ENCODE assay signal across 21 mouse cellular contexts in the genomic region with DNA sequence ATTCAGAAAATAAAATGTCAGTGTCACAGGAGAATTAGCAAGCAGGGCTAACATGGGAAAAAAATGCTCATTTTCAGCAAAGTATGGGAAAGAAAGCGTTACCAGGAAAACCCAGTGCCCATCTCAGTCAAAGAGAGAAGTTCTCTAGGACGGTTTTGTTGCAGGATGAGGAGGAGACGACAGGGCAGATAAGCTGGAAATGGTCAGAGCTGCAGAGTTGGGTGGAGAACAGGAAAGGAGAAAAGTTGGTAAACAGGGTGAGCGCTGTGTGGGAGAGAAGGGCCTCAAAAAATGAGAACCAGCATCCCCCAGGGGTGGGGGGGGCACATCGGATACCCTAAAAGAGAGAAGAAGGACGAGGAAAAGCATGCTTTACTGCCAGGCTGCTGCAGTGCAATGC. TPM values are rescaled to one million over a fixed set of nuclear protein-coding genes. Genes with fewer than 3 reads are reported as not detected.
DNase-seq lines count a peak whose midpoint lies in the region; ATAC-seq and TF ChIP-seq lines count a peak whose summit lies in the region.
"Had no signal": no experiment of that assay in that cellular context is flagged by ENCODE, and none has a peak within 500 bp of the region (broad histone marks: within the 10 kb centered on the region; RNA-seq: fewer than 3 reads in every experiment).

No protein-coding gene starts in this region.

- peaks cover 39% of the 10 kb centered on the region for H3K4me1 ChIP-seq in heart, embryonic 11.5 days (ENCODE audit: control insufficient read depth, insufficient read depth, low read length)
- peaks cover 7% of the 10 kb centered on the region for H3K4me1 ChIP-seq in heart, adult 2 months (ENCODE audit: control insufficient read depth, insufficient read depth, low read length)
- H3K4me1 ChIP-seq in megakaryocyte, embryonic 14.5 days, result peaks cover 80% of the 10 kb centered on the region
- H3K4me1 ChIP-seq in liver, embryonic 13.5 days (replicated peaks), result peaks cover 86% of the 10 kb centered on the region
- peaks cover 25% of the 10 kb centered on the region for H3K4me1 ChIP-seq in liver, postnatal 0 days (ENCODE audit: insufficient read depth)
- 0 out of 2 replicates have a peak, but pooled peaks cover 3% of the 10 kb centered on the region for H3K4me1 ChIP-seq in kidney, embryonic 16.5 days (ENCODE audit: insufficient read depth, low read length)
- H3K4me1 ChIP-seq: embryonic facial prominence, embryonic 10.5 days; forebrain, embryonic 10.5 days; hindbrain, embryonic 10.5 days had no signal

- no peak overlapping the region for H3K4me2 ChIP-seq in heart, embryonic 11.5 days
- peak overlapping the region; percentile 36 for H3K4me2 ChIP-seq in liver, embryonic 13.5 days
- peak overlapping the region; percentile 16 for H3K4me2 ChIP-seq in liver, postnatal 0 days (ENCODE audit: low read depth, low read length)
- H3K4me2 ChIP-seq in kidney, embryonic 16.5 days (replicated peaks; ENCODE audit: low read depth, low read length), result no peak overlapping the region
- H3K4me2 ChIP-seq: hindbrain, embryonic 14.5 days had no signal

- no peak for ATAC-seq in heart, embryonic 11.5 days (replicated peaks; ENCODE audit: insufficient number of reproducible peaks, low FRiP score, low TSS enrichment)
- ATAC-seq in megakaryocyte, adult 5-6 weeks (ENCODE audit: poor library complexity, severe bottlenecking), result no peak
- ATAC-seq in liver, embryonic 13.5 days (ENCODE audit: low read depth), result peak; percentile 48
- ATAC-seq in liver, postnatal 0 days, result no peak
- ATAC-seq in kidney, embryonic 16.5 days (ENCODE audit: low FRiP score, low TSS enrichment), result no peak
- ATAC-seq: forebrain, embryonic 14.5 days; intestine, embryonic 16.5 days had no signal

- WGBS in heart, embryonic 11.5 days (ENCODE audit: insufficient replicate concordance), result 36% methylated on average over 6 of the region's 6 CpGs
- 52% methylated on average over 6 of the region's 6 CpGs for WGBS in heart, adult 2 months
- WGBS in liver, embryonic 13.5 days (ENCODE audit: insufficient replicate concordance), result 10% methylated on average over 6 of the region's 6 CpGs
- WGBS in liver, postnatal 0 days (ENCODE audit: insufficient replicate concordance), result 34% methylated on average over 6 of the region's 6 CpGs
- WGBS in kidney, embryonic 16.5 days, result 79% methylated on average over 6 of the region's 6 CpGs

- H3K4me3 ChIP-seq in heart, embryonic 11.5 days (ENCODE audit: low read depth, low read length), result no peak overlapping the region
- no peak overlapping the region for H3K4me3 ChIP-seq in heart, adult 2 months
- H3K4me3 ChIP-seq in megakaryocyte, embryonic 14.5 days (replicated peaks), result peak overlapping the region; percentile 74
- no peak overlapping the region for H3K4me3 ChIP-seq in liver, embryonic 13.5 days (replicated peaks)
- no peak overlapping the region for H3K4me3 ChIP-seq in liver, postnatal 0 days (ENCODE audit: low read depth, low read length)
- H3K4me3 ChIP-seq in kidney, embryonic 16.5 days (ENCODE audit: low read length), result no peak overlapping the region
- H3K4me3 ChIP-seq: embryonic facial prominence, embryonic 10.5 days; erythroblast, embryonic 14.5 days; forebrain, embryonic 10.5 days; gastrocnemius, adult 2 months; hindbrain, embryonic 10.5 days had no signal

- H3K36me3 ChIP-seq in heart, embryonic 11.5 days (ENCODE audit: control insufficient read depth, insufficient read depth, low read length), result 0 out of 2 replicates have a peak, but pooled peaks cover 10% of the 10 kb centered on the region
- H3K36me3 ChIP-seq in heart, adult 2 months (ENCODE audit: control insufficient read depth, insufficient read depth, low read length), result no peaks in the 10 kb centered on the region; the same call in 1 of the 2 replicates
- peaks cover 24% of the 10 kb centered on the region for H3K36me3 ChIP-seq in megakaryocyte, embryonic 14.5 days (replicated peaks; ENCODE audit: low read length)
- peaks cover 6% of the 10 kb centered on the region; the same call in 1 of the 2 replicates for H3K36me3 ChIP-seq in liver, embryonic 13.5 days
- no peaks in the 10 kb centered on the region for H3K36me3 ChIP-seq in liver, postnatal 0 days (replicated peaks; ENCODE audit: insufficient read depth, low read length)
- H3K36me3 ChIP-seq in kidney, embryonic 16.5 days (ENCODE audit: insufficient read depth, low read length), result peaks cover 8% of the 10 kb centered on the region; the same call in 1 of the 2 replicates

- no peak for TF ChIP-seq EP300 in heart, adult 2 months (IDR thresholded peaks at IDR 0.05; ENCODE audit: insufficient read depth, low read depth, low read length)
- TF ChIP-seq EP300 in liver, postnatal 0 days (IDR thresholded peaks at IDR 0.05; ENCODE audit: low read depth), result no peak

- no peak for TF ChIP-seq CTCF in heart, adult 2 months (IDR thresholded peaks at IDR 0.05)
- TF ChIP-seq CTCF in liver, postnatal 0 days (IDR thresholded peaks at IDR 0.05; ENCODE audit: low read depth), result no peak

- intact Hi-C loops in heart, adult 2 months (cut with DNase I), result loop anchor here (5.0 to 10.0 kb wide), 3 partner anchors 205 to 822 kb away; partner anchors contain the start of gene Cldnd1

- no peaks in the 10 kb centered on the region for H3K79me2 ChIP-seq in heart, adult 2 months (replicated peaks; ENCODE audit: control insufficient read depth, insufficient read depth, low read length)

- no peaks in the 10 kb centered on the region for H3K9me3 ChIP-seq in heart, embryonic 11.5 days (replicated peaks; ENCODE audit: control insufficient read depth, low read length)
- H3K9me3 ChIP-seq in megakaryocyte, embryonic 14.5 days, result no peaks in the 10 kb centered on the region
- H3K9me3 ChIP-seq in liver, embryonic 13.5 days (replicated peaks), result no peaks in the 10 kb centered on the region
- H3K9me3 ChIP-seq in liver, postnatal 0 days (ENCODE audit: low read length), result no peaks in the 10 kb centered on the region
- H3K9me3 ChIP-seq in kidney, embryonic 16.5 days (ENCODE audit: low read length), result no peaks in the 10 kb centered on the region
- H3K9me3 ChIP-seq: embryonic facial prominence, embryonic 10.5 days; forebrain, embryonic 10.5 days; hindbrain, embryonic 10.5 days had no signal

- TF ChIP-seq POLR2A in heart, adult 2 months (IDR thresholded peaks at IDR 0.05; ENCODE audit: insufficient read depth, low read depth, low read length), result no peak

- peak overlapping the region; percentile 62 for H3K27ac ChIP-seq in heart, embryonic 11.5 days (ENCODE audit: low read depth, low read length)
- H3K27ac ChIP-seq in heart, adult 2 months, result no peak overlapping the region
- H3K27ac ChIP-seq in liver, embryonic 13.5 days, result peak overlapping the region; percentile 88
- peak overlapping the region; percentile 44 for H3K27ac ChIP-seq in liver, postnatal 0 days (ENCODE audit: low read depth)
- no peak overlapping the region for H3K27ac ChIP-seq in kidney, embryonic 16.5 days (ENCODE audit: low read length)
- H3K27ac ChIP-seq: embryonic facial prominence, embryonic 10.5 days; forebrain, embryonic 10.5 days; gastrocnemius, adult 2 months; hindbrain, embryonic 10.5 days; hindbrain, embryonic 14.5 days had no signal

- no peak for DNase-seq in heart, adult 2 months
- no peak for DNase-seq in liver, embryonic 13.5 days
- no peak for DNase-seq in liver, postnatal 0 days
- no peak for DNase-seq in urinary bladder, postnatal 36 days (ENCODE audit: low spot score in 2 of 2)
- DNase-seq: adrenal gland, adult 2 months; adrenal gland, postnatal 25 days; cerebellum, adult 18-20 months; cerebellum, postnatal 10 days; gastrocnemius, adult 2 months; heart, postnatal 14 days had no signal

- no peak overlapping the region for H3K9ac ChIP-seq in heart, embryonic 11.5 days (ENCODE audit: low read depth, low read length)
- H3K9ac ChIP-seq in heart, adult 2 months (ENCODE audit: low read depth, low read length), result no peak overlapping the region
- H3K9ac ChIP-seq in liver, embryonic 13.5 days, result peak overlapping the region; percentile 64
- H3K9ac ChIP-seq in liver, postnatal 0 days (replicated peaks), result peak overlapping the region; percentile 30; the same call in 1 of the 2 replicates
- no peak overlapping the region for H3K9ac ChIP-seq in kidney, embryonic 16.5 days (replicated peaks; ENCODE audit: low read length)
- H3K9ac ChIP-seq: hindbrain, embryonic 14.5 days had no signal

- no peaks in the 10 kb centered on the region for H3K27me3 ChIP-seq in heart, embryonic 11.5 days (ENCODE audit: control insufficient read depth, insufficient read depth, low read length)
- H3K27me3 ChIP-seq in heart, adult 2 months (ENCODE audit: control insufficient read depth, insufficient read depth, low read length), result no peaks in the 10 kb centered on the region
- H3K27me3 ChIP-seq in megakaryocyte, embryonic 14.5 days (replicated peaks), result no peaks in the 10 kb centered on the region
- H3K27me3 ChIP-seq in liver, embryonic 13.5 days, result no peaks in the 10 kb centered on the region
- H3K27me3 ChIP-seq in liver, postnatal 0 days (ENCODE audit: insufficient read depth, low read length), result no peaks in the 10 kb centered on the region
- H3K27me3 ChIP-seq in kidney, embryonic 16.5 days (ENCODE audit: insufficient read depth, low read length), result no peaks in the 10 kb centered on the region

RNA-seq across cellular contexts. Expression of gene Dcbld2, which starts 48.7 kb away (rescaled TPM):
- 19.0 and 19.6 TPM in 2 replicates for polyA plus RNA-seq in heart, embryonic 11.5 days (2014; fragmentation: Nextera tagmentation; extraction: Ambion mirVana)
- total RNA-seq in heart, adult 2 months (2021), result 10 to 100 TPM; 14.0 to 16.8 TPM
- 9.0 and 17.8 TPM in 2 replicates for polyA plus RNA-seq in heart, adult 2 months (2012; rRNA removed)
- 0.78 and 1.2 TPM in 2 replicates for polyA plus RNA-seq in megakaryocyte, embryonic 14.5 days (2012; ENCODE audit: insufficient read depth, low replicate concordance)
- total RNA-seq in megakaryocyte, adult 5-6 weeks (2015), result 0.50 and 0.62 TPM in 2 replicates
- 0.45 and 0.59 TPM in 2 replicates for total RNA-seq in megakaryocyte, adult 5-6 weeks (2017)
- polyA plus RNA-seq in liver, embryonic 13.5 days (2015; fragmentation: Nextera tagmentation; extraction: Ambion mirVana), result 1.1 TPM in 2 replicates
- 0.31 and 0.64 TPM in 2 replicates for polyA plus RNA-seq in liver, postnatal 0 days (2015; fragmentation: Nextera tagmentation; extraction: Ambion mirVana)
- polyA plus RNA-seq in kidney, embryonic 16.5 days (2015; fragmentation: Nextera tagmentation; extraction: Ambion mirVana), result 4.1 and 5.3 TPM in 2 replicates

Comparison
In these comparisons a context has a peak if more than half of its experiments do, and no peak if none do; other contexts are left out.
1. H3K27ac ChIP-seq: peak in heart, embryonic 11.5 days (single experiment), liver, embryonic 13.5 days (single experiment) and liver, postnatal 0 days (single experiment); none in heart, adult 2 months (single experiment) and kidney, embryonic 16.5 days (single experiment).
2. H3K4me2 ChIP-seq: peak in liver, embryonic 13.5 days (single experiment) and liver, postnatal 0 days (single experiment); none in heart, embryonic 11.5 days (single experiment) and kidney, embryonic 16.5 days (single experiment).
3. H3K9ac ChIP-seq: peak in liver, embryonic 13.5 days (single experiment) and liver, postnatal 0 days (single experiment); none in heart, embryonic 11.5 days (single experiment), heart, adult 2 months (single experiment) and kidney, embryonic 16.5 days (single experiment).